Mouse (Mus musculus): ENCODE measurements around the gene Inpp4b. TPM values are rescaled to one million over a fixed set of nuclear protein-coding genes. Genes with fewer than 3 reads are reported as not detected.

The Inpp4b gene
- polyA plus RNA-seq, 1 experiment from 2014 or later: 4.6 TPM

DNA sequence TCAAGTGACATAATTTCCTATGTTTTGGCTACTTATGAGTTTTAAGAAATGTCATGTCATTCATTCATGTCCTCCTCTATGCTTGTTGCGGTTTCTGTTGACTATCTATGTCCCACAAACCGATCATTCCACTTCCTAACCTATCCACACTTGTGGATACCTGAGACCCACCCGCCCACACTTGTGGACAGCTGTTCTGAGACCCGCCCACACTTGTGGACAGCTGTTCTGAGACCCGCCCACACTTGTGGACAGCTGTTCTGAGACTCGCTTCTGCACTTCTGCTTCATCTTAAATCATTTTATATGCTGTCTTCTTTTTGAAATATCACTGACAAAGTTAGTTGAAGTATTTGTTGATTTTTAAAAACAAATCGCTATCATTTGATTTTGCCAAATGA lies 400.2 kb downstream of the Inpp4b start:
- no peak overlapping the region for H3K9ac ChIP-seq (ENCODE audit: low read depth, low read length)
- no peak overlapping the region for H3K4me3 ChIP-seq (ENCODE audit: low read depth, low read length)
- no peak overlapping the region for H3K4me2 ChIP-seq (replicated peaks; ENCODE audit: low read depth)
- no peak for ATAC-seq
- 81% methylated on average over 7 of the region's 7 CpGs for WGBS
- no peaks in the 10 kb centered on the region for H3K9me3 ChIP-seq (ENCODE audit: control insufficient read depth)
- H3K4me1 ChIP-seq (replicated peaks; ENCODE audit: control insufficient read depth, insufficient read depth, low read length): no peaks in the 10 kb centered on the region
- no peak for TF ChIP-seq CTCF (IDR thresholded peaks at IDR 0.05; ENCODE audit: low read depth)
- no peaks in the 10 kb centered on the region for H3K27me3 ChIP-seq (replicated peaks; ENCODE audit: control insufficient read depth, insufficient read depth, low read length)
- no peaks in the 10 kb centered on the region for H3K36me3 ChIP-seq (ENCODE audit: control insufficient read depth, insufficient read depth)
- no peak overlapping the region for H3K27ac ChIP-seq (ENCODE audit: low read depth, low read length)

DNA sequence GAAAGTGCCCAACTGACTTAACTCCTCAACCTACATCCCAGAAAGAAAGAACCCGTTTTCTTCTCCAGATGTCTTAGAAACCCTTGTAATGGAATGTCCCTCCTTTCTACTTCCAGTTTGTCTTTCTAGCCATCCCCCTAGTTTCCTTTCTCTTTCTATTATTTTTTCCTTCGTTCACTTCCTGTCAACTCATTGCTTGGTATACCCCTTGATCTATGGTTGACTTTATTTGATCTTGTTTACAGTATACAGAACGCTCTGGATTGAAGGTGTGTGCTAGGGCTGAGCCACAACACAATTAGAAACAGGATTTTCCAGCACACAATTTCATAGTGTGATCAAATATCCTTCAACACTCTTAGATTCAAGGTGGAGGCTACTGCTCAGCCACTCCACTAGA lies 400.7 kb downstream of the Inpp4b start:
- no peak overlapping the region for H3K4me2 ChIP-seq (replicated peaks; ENCODE audit: low read depth)
- no peak overlapping the region for H3K9ac ChIP-seq (ENCODE audit: low read depth, low read length)
- no peaks in the 10 kb centered on the region for H3K36me3 ChIP-seq (ENCODE audit: control insufficient read depth, insufficient read depth)
- H3K4me1 ChIP-seq (replicated peaks; ENCODE audit: control insufficient read depth, insufficient read depth, low read length): no peaks in the 10 kb centered on the region
- H3K27me3 ChIP-seq (replicated peaks; ENCODE audit: control insufficient read depth, insufficient read depth, low read length): no peaks in the 10 kb centered on the region
- no peak for ATAC-seq
- WGBS: 79% methylated on average over 3 of the region's 3 CpGs
- no peak overlapping the region for H3K4me3 ChIP-seq (ENCODE audit: low read depth, low read length)
- H3K27ac ChIP-seq (ENCODE audit: low read depth, low read length): no peak overlapping the region
- H3K9me3 ChIP-seq (ENCODE audit: control insufficient read depth): no peaks in the 10 kb centered on the region
- TF ChIP-seq CTCF (IDR thresholded peaks at IDR 0.05; ENCODE audit: low read depth): no peak

DNA sequence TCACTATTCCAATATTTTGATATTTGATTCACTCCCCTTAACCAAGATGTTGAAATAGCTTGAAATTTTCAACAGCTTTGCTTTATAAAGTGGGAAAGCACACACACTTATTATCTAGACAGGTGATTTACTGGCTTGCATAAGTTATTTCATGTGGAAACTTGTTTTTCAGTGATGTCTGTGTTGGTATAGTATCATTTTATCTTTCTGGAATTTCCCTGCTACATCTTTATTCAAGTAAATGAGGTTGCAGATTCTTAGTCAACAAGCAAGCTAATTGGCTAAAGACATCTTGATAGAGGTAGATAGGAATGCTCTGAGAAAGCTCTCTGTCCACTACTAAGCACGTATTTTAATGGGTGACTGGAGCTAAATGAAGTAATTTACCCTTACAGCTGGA lies 403.1 kb downstream of the Inpp4b start:
- H3K36me3 ChIP-seq (ENCODE audit: control insufficient read depth, insufficient read depth): no peaks in the 10 kb centered on the region
- H3K9me3 ChIP-seq (ENCODE audit: control insufficient read depth): no peaks in the 10 kb centered on the region
- H3K4me3 ChIP-seq (ENCODE audit: low read depth, low read length): no peak overlapping the region
- H3K9ac ChIP-seq (ENCODE audit: low read depth, low read length): no peak overlapping the region
- H3K4me2 ChIP-seq (replicated peaks; ENCODE audit: low read depth): no peak overlapping the region
- H3K27ac ChIP-seq (ENCODE audit: low read depth, low read length): no peak overlapping the region
- no peak for ATAC-seq
- TF ChIP-seq CTCF (IDR thresholded peaks at IDR 0.05; ENCODE audit: low read depth): no peak
- H3K27me3 ChIP-seq (replicated peaks; ENCODE audit: control insufficient read depth, insufficient read depth, low read length): no peaks in the 10 kb centered on the region
- 67% methylated on average over 1 of the region's 1 CpGs for WGBS
- H3K4me1 ChIP-seq (replicated peaks; ENCODE audit: control insufficient read depth, insufficient read depth, low read length): no peaks in the 10 kb centered on the region

DNA sequence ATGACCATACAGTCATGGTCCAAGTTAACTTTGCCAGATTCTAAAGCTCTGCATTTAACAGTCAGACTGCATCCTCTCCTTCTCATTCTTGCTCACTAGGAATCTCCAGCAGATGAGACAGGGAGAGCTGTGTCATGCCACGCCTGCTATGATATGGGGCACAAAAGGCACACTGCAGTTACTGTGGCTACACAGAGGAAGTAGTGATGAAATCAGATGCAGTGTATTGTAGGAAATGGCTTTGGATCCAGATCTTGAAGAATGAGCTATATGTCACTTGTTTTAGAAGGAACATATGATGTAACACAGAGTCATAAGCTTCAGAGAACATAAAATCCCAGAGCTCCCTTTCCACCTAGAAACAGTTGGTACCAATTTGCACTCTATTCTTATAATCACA lies 408.8 kb downstream of the Inpp4b start:
- Histone ChIP-seq H3K27ac (ENCODE audit: low read depth, low read length) (no peak overlapping the region), H3K4me3 (ENCODE audit: low read depth, low read length) (no peak overlapping the region), H3K9ac (ENCODE audit: low read depth, low read length) (no peak overlapping the region), H3K36me3 (ENCODE audit: control insufficient read depth, insufficient read depth) (no peaks in the 10 kb centered on the region), H3K4me2 (replicated peaks; ENCODE audit: low read depth) (no peak overlapping the region), H3K27me3 (replicated peaks; ENCODE audit: control insufficient read depth, insufficient read depth, low read length) (no peaks in the 10 kb centered on the region), H3K9me3 (ENCODE audit: control insufficient read depth) (no peaks in the 10 kb centered on the region), H3K4me1 (replicated peaks; ENCODE audit: control insufficient read depth, insufficient read depth, low read length) (no peaks in the 10 kb centered on the region)
- 66% methylated on average over 1 of the region's 1 CpGs for whole genome bisulfite sequencing
- no peak for ATAC-seq
- no peak for TF ChIP-seq CTCF (IDR thresholded peaks at IDR 0.05; ENCODE audit: low read depth)

DNA sequence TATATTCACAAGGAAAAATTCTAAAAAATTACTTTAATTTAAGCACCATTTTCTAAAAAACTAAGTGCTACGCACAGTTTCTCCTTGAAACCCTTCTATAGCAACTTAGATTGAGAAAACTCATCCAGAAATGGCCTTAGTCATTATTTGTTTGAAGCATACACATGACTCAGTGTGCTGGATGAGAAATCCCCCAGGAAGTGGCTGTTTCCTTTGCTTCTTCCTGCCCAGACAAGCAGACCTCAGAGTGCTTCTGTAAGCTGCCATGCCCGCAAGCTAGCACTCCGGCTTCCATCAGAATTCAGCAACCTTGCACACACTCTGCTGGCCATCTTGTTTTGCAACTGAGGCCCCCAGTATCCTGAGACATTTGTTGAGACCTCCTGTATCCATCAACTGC lies 414.3 kb downstream of the Inpp4b start:
- Histone ChIP-seq H3K4me3 (ENCODE audit: low read depth, low read length) (no peak overlapping the region), H3K9me3 (ENCODE audit: control insufficient read depth) (no peaks in the 10 kb centered on the region), H3K27ac (ENCODE audit: low read depth, low read length) (no peak overlapping the region), H3K9ac (ENCODE audit: low read depth, low read length) (no peak overlapping the region), H3K27me3 (replicated peaks; ENCODE audit: control insufficient read depth, insufficient read depth, low read length) (no peaks in the 10 kb centered on the region), H3K4me2 (replicated peaks; ENCODE audit: low read depth) (no peak overlapping the region), H3K4me1 (replicated peaks; ENCODE audit: control insufficient read depth, insufficient read depth, low read length) (no peaks in the 10 kb centered on the region), H3K36me3 (ENCODE audit: control insufficient read depth, insufficient read depth) (no peaks in the 10 kb centered on the region)
- WGBS: 75% methylated on average over 3 of the region's 3 CpGs
- ATAC-seq: no peak
- TF ChIP-seq CTCF (IDR thresholded peaks at IDR 0.05; ENCODE audit: low read depth): no peak

DNA sequence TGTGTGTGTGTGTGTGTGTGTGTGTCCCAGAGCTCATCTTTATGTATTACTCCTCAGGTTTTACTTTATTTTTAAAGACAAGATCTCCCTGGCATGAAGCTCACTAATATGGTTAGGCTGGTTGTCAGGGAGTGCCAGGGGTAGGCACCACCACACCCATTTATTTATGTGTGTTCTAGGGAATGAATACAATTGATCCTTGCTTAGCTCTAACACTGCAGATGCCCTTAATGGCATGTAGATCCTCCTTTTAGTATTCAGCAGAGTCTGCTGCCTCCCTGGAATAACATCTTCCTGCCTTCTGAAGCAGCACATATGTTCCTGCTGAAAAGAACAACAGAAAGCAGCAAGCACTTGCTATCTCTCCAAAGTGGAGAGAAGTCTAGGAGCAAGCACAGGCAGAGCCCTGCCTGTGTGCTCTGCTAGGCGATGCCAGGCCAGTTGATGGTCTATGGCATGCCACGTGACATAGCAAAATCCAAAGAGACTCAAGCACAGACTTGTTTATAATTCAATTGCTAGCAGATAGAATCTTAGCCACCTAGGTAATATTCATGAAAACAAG lies 415.3 kb downstream of the Inpp4b start:
- H3K27ac ChIP-seq (ENCODE audit: low read depth, low read length): no peak overlapping the region
- no peak overlapping the region for H3K4me2 ChIP-seq (replicated peaks; ENCODE audit: low read depth)
- no peak for TF ChIP-seq CTCF (IDR thresholded peaks at IDR 0.05; ENCODE audit: low read depth)
- H3K4me1 ChIP-seq (replicated peaks; ENCODE audit: control insufficient read depth, insufficient read depth, low read length): no peaks in the 10 kb centered on the region
- no peak overlapping the region for H3K9ac ChIP-seq (ENCODE audit: low read depth, low read length)
- no peaks in the 10 kb centered on the region for H3K36me3 ChIP-seq (ENCODE audit: control insufficient read depth, insufficient read depth)
- H3K4me3 ChIP-seq (ENCODE audit: low read depth, low read length): no peak overlapping the region
- no peaks in the 10 kb centered on the region for H3K27me3 ChIP-seq (replicated peaks; ENCODE audit: control insufficient read depth, insufficient read depth, low read length)
- ATAC-seq: no peak
- 96% methylated on average over 2 of the region's 2 CpGs for WGBS
- no peaks in the 10 kb centered on the region for H3K9me3 ChIP-seq (ENCODE audit: control insufficient read depth)

- 63% methylated on average over 4 of the region's 4 CpGs for whole genome bisulfite sequencing
- Histone ChIP-seq H3K27me3 (replicated peaks; ENCODE audit: control insufficient read depth, insufficient read depth, low read length) (no peaks in the 10 kb centered on the region), H3K27ac (ENCODE audit: low read depth, low read length) (no peak overlapping the region)
Observed at GRCm38 (mm10) chr8:81761466-81761865, 419.1 kb downstream of the Inpp4b start.

More at GRCm38 (mm10) chr8:81761466-81761865, 419.1 kb downstream of the Inpp4b start:
- Histone ChIP-seq H3K36me3 (ENCODE audit: control insufficient read depth, insufficient read depth) (no peaks in the 10 kb centered on the region), H3K9me3 (ENCODE audit: control insufficient read depth) (no peaks in the 10 kb centered on the region), H3K4me3 (ENCODE audit: low read depth, low read length) (no peak overlapping the region), H3K4me2 (replicated peaks; ENCODE audit: low read depth) (no peak overlapping the region), H3K4me1 (replicated peaks; ENCODE audit: control insufficient read depth, insufficient read depth, low read length) (no peaks in the 10 kb centered on the region), H3K9ac (ENCODE audit: low read depth, low read length) (no peak overlapping the region)
- no peak for ATAC-seq
- TF ChIP-seq CTCF (IDR thresholded peaks at IDR 0.05; ENCODE audit: low read depth): no peak

Data from intestine, postnatal 0 days (tissue).